Mouse (Mus musculus) brain, embryonic 14.5 days (tissue): Measurements from ENCODE around the gene S1pr5. TPM values are rescaled to one million over a fixed set of nuclear protein-coding genes. Genes with fewer than 3 reads are reported as not detected.

Source experiments
- DNase-seq: peaks from one replicate; pipeline ENCODE4 v3.0.0-alpha.2; 2011; ENCODE audit warnings: low read depth
- CTCF ChIP-seq: fragments of 200-500 bp; IDR thresholded peaks from 2 replicates; pipeline ENCODE4 v1.5.1; 2012; ENCODE audit warnings: inconsistent platforms, mild to moderate bottlenecking, moderate library complexity, borderline replicate concordance; ENCODE audit not compliant: insufficient read depth, insufficient read length; ENCODE audit errors: extremely low read depth
- POLR2A ChIP-seq: fragments of 200-500 bp; IDR thresholded peaks from 2 replicates; pipeline ENCODE4 v1.6.1; 2012; ENCODE audit warnings: mild to moderate bottlenecking, inconsistent platforms, borderline replicate concordance; ENCODE audit not compliant: poor library complexity, insufficient read depth, insufficient read length, severe bottlenecking; ENCODE audit errors: extremely low read depth
- polyA plus RNA-seq: library from polyadenylated mRNA; depleted of rRNA; stranded (reverse); fragments of >200 nt; gene quantifications from 2 replicates; pipeline ENCODE4 v1.2.3, GENCODE M21; 2012; rRNA removed

Gene S1pr5
- polyA plus RNA-seq, 1 experiment = 2.5 TPM

DNA sequence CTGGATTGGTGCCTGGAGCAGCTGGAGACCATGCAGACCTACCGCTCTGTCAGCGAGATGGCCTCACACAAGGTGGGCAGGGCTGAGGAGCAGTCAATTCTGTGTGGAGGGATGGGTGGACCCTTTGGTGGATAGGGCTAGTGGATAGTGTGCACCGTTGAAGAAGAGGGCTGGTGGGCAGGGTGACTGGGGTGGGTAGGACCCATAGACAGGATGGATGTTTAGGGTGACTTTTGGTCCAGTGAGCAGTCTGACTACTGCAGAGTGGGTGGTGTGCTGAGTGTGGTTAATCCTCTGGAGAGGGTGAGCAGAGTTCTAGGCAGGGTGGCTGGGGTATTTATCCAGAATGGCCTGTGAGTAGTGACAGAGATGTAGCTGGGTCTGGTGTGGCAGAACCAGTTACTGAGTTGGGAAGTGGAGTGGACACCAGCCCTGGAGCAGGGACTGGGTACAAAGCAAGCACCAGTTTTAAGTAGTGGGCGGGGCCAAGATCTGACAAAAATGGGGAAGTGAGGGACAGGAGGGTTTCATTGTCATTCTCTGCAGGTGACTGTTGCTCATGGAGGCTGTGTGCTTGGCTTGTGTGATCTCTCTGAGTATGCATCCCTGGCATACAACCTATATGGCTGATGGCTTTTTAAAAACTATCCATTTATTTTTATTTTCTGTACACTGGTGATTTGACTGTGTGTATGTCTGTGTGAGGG is 53.3 kb downstream of the S1pr5 start:
- TF ChIP-seq POLR2A (no peak), CTCF (no peak)
- no peak for DNase-seq

DNA sequence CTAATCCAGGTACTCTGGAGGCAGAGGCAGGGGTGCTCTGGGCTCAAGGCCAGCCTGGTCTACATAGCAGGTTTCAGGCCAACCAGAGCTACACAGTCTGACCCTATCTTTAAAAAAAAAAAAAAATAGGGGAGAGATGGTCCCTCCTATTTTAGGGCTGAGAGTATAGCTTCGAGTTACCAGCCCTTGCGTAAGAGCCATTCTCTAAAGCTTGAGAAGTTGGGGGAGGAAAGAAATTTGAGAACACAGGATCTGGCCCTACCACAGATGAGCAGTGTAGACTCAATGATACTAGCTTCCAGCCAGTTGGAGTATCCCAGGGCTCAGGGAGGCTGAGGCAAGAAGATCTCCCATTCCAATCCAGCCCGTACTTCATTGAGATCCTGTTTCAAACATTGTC is 54.5 kb downstream of the S1pr5 start:
- no peak for DNase-seq
- TF ChIP-seq CTCF = no peak
- no peak for TF ChIP-seq POLR2A

Other genes starting within 250 kb of the S1pr5 start
- 81.1 and 85.4 TPM in 2 replicates for gene Mrpl4, start 245.7 kb downstream of the S1pr5 start, polyA plus RNA-seq
- gene Icam1, start 232.5 kb downstream of the S1pr5 start, polyA plus RNA-seq = 3.0 and 3.9 TPM in 2 replicates
- 0.08 and 0.13 TPM in 2 replicates for gene Icam4, start 219.1 kb downstream of the S1pr5 start, polyA plus RNA-seq
- 1.0 and 1.5 TPM in 2 replicates for gene Icam5, start 216.4 kb downstream of the S1pr5 start, polyA plus RNA-seq
- 1.3 and 2.1 TPM in 2 replicates for gene Zglp1, start 181.3 kb downstream of the S1pr5 start, polyA plus RNA-seq
- 2.9 and 3.0 TPM in 2 replicates for gene Gm49373, start 175.3 kb downstream of the S1pr5 start, polyA plus RNA-seq
- gene Fdx1l, start 174.8 kb downstream of the S1pr5 start, polyA plus RNA-seq = 68.4 and 86.0 TPM in 2 replicates
- 4.8 and 5.6 TPM in 2 replicates for gene Gm38431, start 156.4 kb downstream of the S1pr5 start, polyA plus RNA-seq
- 65.6 and 70.2 TPM in 2 replicates for gene Raver1, start 156.4 kb downstream of the S1pr5 start, polyA plus RNA-seq
- 16.2 and 20.0 TPM in 2 replicates for gene Tyk2, start 117.2 kb downstream of the S1pr5 start, polyA plus RNA-seq
- gene Cdc37, start 98.5 kb downstream of the S1pr5 start, polyA plus RNA-seq = 141 and 182 TPM in 2 replicates
- 16.3 and 23.4 TPM in 2 replicates for gene Pde4a, start 82.7 kb downstream of the S1pr5 start, polyA plus RNA-seq
- 58.7 and 59.7 TPM in 2 replicates for gene Keap1, start 9.1 kb downstream of the S1pr5 start, polyA plus RNA-seq
- 38.1 and 45.9 TPM in 2 replicates for gene Atg4d, start 16.9 kb upstream of the S1pr5 start, polyA plus RNA-seq
- 32.9 and 36.3 TPM in 2 replicates for gene Kri1, start 39.5 kb upstream of the S1pr5 start, polyA plus RNA-seq
- 70.4 and 84.9 TPM in 2 replicates for gene Cdkn2d, start 43.0 kb upstream of the S1pr5 start, polyA plus RNA-seq
- gene Ap1m2, start 63.9 kb upstream of the S1pr5 start, polyA plus RNA-seq = 2.4 and 2.9 TPM in 2 replicates
- gene Slc44a2, start 72.3 kb upstream of the S1pr5 start, polyA plus RNA-seq = 70.1 and 75.6 TPM in 2 replicates
- gene Ilf3, start 119.4 kb upstream of the S1pr5 start, polyA plus RNA-seq = 202 and 216 TPM in 2 replicates
- gene Qtrt1, start 163.4 kb upstream of the S1pr5 start, polyA plus RNA-seq = 81.4 and 92.1 TPM in 2 replicates
- gene Dnm2, start 176.5 kb upstream of the S1pr5 start, polyA plus RNA-seq = 79.7 and 92.2 TPM in 2 replicates